Mouse (Mus musculus) spleen, postnatal 14 days (tissue): ENCODE results near the gene Sim2.

Experiments
- DNase-seq, 2 experiments: peaks; one replicate each; pipeline ENCODE4 v3.0.0; 2021 to 2022; ENCODE audit warnings: low spot score in 2 of 2

Sim2 gene

DNA sequence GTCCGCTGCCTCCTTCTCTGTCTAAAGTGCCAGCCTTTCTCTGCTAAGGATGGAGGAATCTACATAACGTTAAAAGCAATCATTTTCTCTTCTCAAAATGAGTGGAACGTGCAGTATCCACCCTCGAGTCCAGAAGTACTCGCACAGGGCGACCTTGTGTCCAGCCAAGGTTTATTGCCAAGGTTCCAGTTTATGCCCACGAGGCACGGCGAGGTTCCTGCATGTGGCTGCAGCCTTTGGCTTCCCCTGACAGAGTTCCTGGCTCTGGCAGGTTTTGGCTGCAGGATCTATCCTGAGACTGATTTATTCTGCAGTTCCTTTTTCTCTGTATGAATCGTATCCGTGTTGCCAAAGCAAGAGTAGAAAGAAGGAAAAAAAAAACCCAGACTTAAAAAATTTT, 78.3 kb downstream of the Sim2 start:
- DNase-seq, result no peak

DNA sequence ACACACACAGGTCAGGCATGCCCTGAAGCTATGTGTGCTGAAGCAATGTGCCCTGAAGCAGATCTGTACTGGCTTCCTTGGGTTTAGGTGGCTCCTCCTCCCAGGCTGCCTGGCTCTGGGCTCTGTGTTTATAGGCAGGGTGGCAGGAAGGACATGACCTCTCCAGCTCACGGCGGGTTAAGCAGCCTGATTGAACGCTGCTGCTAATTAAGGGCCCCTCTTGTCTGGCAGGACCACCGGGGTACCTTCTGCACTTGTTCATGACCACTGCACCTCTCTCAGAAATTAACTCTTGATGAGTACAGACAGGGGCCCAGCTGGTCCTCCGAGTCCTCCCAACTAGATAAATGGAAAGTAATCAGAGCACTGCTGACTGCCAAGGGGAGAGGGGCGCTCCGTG, 79.5 kb downstream of the Sim2 start:
- DNase-seq, result no peak

DNA sequence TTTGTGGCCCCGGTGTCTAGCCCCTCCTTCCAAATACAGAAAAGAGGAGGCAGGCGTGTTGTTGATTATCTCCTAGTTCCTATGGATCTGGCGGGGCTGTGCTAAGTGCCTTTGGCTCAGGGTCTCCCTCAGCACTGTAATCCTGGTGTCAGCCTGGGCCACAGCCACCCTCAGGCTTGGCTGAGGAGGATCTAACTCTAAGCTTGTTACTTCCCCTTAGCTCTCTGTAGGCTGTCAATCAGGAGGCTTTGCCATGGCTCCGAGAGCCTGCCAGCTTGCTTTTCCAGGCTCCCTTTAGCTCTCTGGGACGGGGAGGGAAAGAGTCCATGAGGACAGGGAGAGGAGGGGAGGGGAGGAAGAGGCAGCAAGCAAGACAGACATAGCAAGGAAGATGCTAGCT, 80.2 kb downstream of the Sim2 start:
- DNase-seq, result no peak

DNA sequence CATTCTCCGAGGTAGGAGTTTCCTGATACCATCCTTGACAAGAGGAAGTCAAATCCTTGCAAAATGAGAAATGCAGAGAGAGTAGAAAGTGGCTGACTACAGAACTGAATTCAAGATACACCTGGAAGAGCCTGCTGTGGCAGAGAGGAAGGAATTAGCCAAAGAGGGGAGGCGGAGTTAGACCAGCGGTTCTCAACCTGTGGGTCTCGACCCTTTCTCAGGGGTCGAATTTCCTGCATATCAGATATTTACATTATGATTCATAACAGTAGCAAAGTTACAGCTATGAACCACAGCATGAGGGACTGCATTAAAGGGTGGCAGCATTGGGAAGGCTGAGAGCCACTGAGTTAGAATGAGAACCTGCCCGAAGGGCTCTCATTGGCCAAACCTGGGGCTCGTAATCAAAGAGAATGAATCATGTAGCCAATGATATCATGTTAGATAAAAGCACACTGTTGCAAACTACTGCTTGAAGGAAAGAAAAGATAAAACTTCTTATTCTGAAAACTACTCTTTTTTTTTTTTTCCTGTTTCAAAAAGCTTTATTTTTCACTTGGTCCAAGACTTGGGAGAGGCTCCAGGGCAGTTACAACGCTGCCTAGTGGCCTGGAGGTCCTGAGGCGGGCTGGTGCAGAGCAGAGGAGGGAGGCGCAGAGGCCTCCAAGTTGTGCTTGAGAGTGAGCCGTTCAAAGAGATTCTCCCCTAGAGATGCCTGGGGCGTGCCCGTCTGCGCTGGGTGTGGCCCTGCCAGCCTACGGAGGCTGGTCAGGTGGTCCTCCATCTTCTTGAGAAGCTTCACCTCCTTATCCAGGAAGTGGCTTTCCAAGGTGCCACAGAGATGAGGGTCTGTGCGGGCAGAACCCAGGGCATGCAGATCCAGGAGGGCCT, 84.2 kb downstream of the Sim2 start:
- DNase-seq, result no peak

DNA sequence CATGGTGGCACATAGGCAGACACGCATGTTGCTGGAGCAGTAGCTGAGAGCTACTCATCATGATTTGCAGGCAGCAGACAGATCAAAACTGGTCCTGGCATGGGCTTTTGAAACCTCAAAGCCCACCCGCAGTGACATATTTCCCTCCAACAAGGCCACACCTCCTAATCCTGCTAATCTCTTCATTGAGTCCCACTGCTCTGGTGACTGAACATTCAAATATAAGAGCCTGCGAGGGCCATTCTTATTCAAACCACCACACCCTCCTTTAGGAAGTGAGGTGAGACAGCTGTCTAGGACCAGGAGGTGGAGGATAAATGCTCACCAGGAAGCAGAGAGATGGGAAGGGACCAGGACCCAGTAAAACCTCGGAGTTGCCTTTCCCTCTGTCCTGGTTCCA, 85.5 kb downstream of the Sim2 start:
- no peak for DNase-seq

DNA sequence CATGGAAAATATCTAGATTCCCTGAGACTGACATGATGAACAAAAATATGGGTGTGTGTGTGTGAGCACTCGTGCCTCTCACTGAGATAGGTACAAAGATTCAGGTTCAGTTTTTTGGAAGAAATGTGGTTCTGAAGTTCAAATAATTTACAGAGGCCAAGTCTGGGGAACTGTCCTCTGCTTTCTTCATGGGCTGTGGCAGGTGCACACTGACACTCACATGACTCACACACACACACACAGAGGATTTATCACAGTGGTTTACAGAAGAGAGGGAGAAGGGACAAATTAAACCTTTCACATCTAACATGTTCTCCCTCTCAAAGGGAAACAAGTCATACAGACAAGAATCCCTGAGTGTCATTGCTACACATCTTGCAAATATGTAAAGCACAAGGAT, 88.6 kb downstream of the Sim2 start:
- no peak for DNase-seq

DNA sequence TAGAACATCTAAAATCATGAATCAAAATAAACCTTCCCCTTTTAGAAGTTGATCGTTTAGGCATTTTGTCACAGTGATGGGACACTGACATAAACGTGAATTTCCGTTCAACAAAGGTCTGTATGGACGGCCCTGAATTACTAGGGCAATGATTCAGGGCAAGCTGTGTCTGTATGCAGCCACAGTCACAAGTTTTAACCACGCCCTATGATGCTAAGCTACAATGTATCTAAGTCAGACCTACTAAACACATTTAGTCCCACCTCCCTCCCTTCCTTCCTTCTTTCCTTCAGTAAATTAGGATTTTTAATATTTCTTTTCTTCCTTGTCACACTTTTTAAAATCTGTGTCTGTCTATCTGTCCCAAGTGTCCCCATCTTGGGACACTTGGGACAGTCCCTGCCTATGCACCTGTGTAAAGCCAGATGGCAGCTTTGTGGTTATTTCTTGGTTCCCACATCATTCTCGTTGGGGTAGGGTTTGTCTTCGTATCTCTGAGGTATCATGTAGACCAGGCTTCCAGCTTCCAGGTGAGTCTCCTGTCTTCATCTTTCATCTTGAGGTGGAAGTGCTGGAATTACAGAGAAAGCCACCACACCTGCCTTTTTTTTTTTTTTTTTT, 90.7 kb downstream of the Sim2 start:
- no peak for DNase-seq
